Mouse (Mus musculus) limb, embryonic 13.5 days (tissue): ENCODE results near the gene Traf4. TPM values are rescaled to one million over a fixed set of nuclear protein-coding genes. Genes with fewer than 3 reads are reported as not detected.

Experiments used
- ATAC-seq: fragments of 200-750 bp; cut with Nextera tagmentation; 2 replicates; pipeline ENCODE4 v1.8.0; 2017; ENCODE audit warnings: low read depth, moderate number of reproducible peaks, moderate TSS enrichment; ENCODE audit not compliant: low FRiP score
- H3K27ac ChIP-seq: fragments of 300-500 bp; sonication (generic); 2 replicates; pipeline ENCODE4 v1.5.1; 2015; ENCODE audit warnings: inconsistent platforms, mild to moderate bottlenecking, moderate library complexity
- H3K27me3 ChIP-seq: fragments of 300-500 bp; sonication (generic); 2 replicates; pipeline ENCODE4 v1.6.1; 2015; ENCODE audit warnings: mild to moderate bottlenecking, inconsistent platforms
- H3K36me3 ChIP-seq: fragments of 300-500 bp; sonication (generic); 2 replicates; pipeline ENCODE4 v1.6.1; 2015; ENCODE audit warnings: inconsistent platforms, mild to moderate bottlenecking, moderate library complexity
- H3K4me1 ChIP-seq: fragments of 300-500 bp; sonication (generic); 2 replicates; pipeline ENCODE4 v1.6.1; 2015; ENCODE audit warnings: inconsistent platforms
- H3K4me2 ChIP-seq: fragments of 300-500 bp; sonication (generic); replicated peaks from 2 replicates; pipeline ENCODE4 v1.6.1; 2015; ENCODE audit warnings: inconsistent platforms, mild to moderate bottlenecking, moderate library complexity
- H3K4me3 ChIP-seq: fragments of 300-500 bp; sonication (generic); 2 replicates; pipeline ENCODE4 v1.5.1; 2015; ENCODE audit warnings: moderate library complexity, mild to moderate bottlenecking, inconsistent platforms
- H3K9ac ChIP-seq: fragments of 300-500 bp; sonication (generic); 2 replicates; pipeline ENCODE4 v1.6.1; 2015; ENCODE audit warnings: mild to moderate bottlenecking, inconsistent platforms
- H3K9me3 ChIP-seq: fragments of 300-500 bp; sonication (generic); 2 replicates; pipeline ENCODE4 v1.6.1; 2016; ENCODE audit warnings: inconsistent platforms
- WGBS: fragments of 180-500 bp; shearing (Covaris S2); methylation state at CpG from one replicate; pipeline ENCODE4 v1.1.7; 2015; 5-methylcytosine and 5-hydroxymethylcytosine counted together
- polyA plus RNA-seq: library from polyadenylated mRNA; unstranded; fragments of >200 nt; fragmentation: Nextera tagmentation; extraction: Ambion mirVana; gene quantifications from 2 replicates; pipeline ENCODE4 v1.2.1, GENCODE M21; 2015

Gene Traf4
- polyA plus RNA-seq, result 108 and 109 TPM in 2 replicates

GRCm38 (mm10) chr11:78164924-78165760 lies at the start of gene Traf4:
TSS of gene Traf4 (minus strand) at chr11:78165589.
- Histone ChIP-seq H3K36me3 (peaks cover 31% of the 10 kb centered on the region), H3K27me3 (no peaks in the 10 kb centered on the region), H3K4me1 (peaks cover 46% of the 10 kb centered on the region), H3K4me2 (peak within 1 kb of the TSS; percentile 91), H3K9me3 (no peaks in the 10 kb centered on the region), H3K27ac (peak within 1 kb of the TSS; percentile 100), H3K9ac (peak within 1 kb of the TSS; percentile 99), H3K4me3 (peak within 1 kb of the TSS; percentile 100)
- peak; percentile 78 for ATAC-seq
- WGBS, result under 1% methylated on average over 67 of the region's 78 CpGs

- peaks cover 99% of the 10 kb centered on the region for H3K36me3 ChIP-seq
- ATAC-seq, result no peak
- no peak overlapping the region for H3K9ac ChIP-seq
- 95% methylated on average over 14 of the region's 14 CpGs for WGBS
- no peak overlapping the region for H3K4me3 ChIP-seq
- H3K9me3 ChIP-seq, result no peaks in the 10 kb centered on the region
- no peaks in the 10 kb centered on the region for H3K27me3 ChIP-seq
- no peak overlapping the region for H3K4me2 ChIP-seq
- no peaks in the 10 kb centered on the region for H3K4me1 ChIP-seq
- H3K27ac ChIP-seq, result no peak overlapping the region
These were observed 47.9 kb upstream of the Traf4 start for GRCm38 (mm10) chr11:78213086-78213817.

GRCm38 (mm10) chr11:78211513-78211912 lies 46.1 kb upstream of the Traf4 start:
- Histone ChIP-seq H3K9ac (no peak overlapping the region), H3K4me1 (no peaks in the 10 kb centered on the region), H3K27me3 (no peaks in the 10 kb centered on the region), H3K9me3 (no peaks in the 10 kb centered on the region), H3K4me2 (no peak overlapping the region), H3K4me3 (no peak overlapping the region), H3K36me3 (peaks cover 100% of the 10 kb centered on the region), H3K27ac (no peak overlapping the region)
- WGBS, result 81% methylated on average over 5 of the region's 5 CpGs
- no peak for ATAC-seq

GRCm38 (mm10) chr11:78210615-78211014 lies 45.2 kb upstream of the Traf4 start:
- H3K27ac ChIP-seq, result no peak overlapping the region
- ATAC-seq, result no peak
- 77% methylated on average over 7 of the region's 7 CpGs for WGBS

GRCm38 (mm10) chr11:78209886-78210285 lies 44.5 kb upstream of the Traf4 start:
- Histone ChIP-seq H3K9ac (no peak overlapping the region), H3K36me3 (peaks cover 100% of the 10 kb centered on the region), H3K4me3 (no peak overlapping the region), H3K27me3 (no peaks in the 10 kb centered on the region), H3K4me2 (no peak overlapping the region), H3K4me1 (no peaks in the 10 kb centered on the region), H3K27ac (no peak overlapping the region), H3K9me3 (no peaks in the 10 kb centered on the region)
- ATAC-seq, result no peak
- 88% methylated on average over 6 of the region's 6 CpGs for WGBS

More at GRCm38 (mm10) chr11:78210615-78211014, 45.2 kb upstream of the Traf4 start:
- H3K9ac ChIP-seq, result no peak overlapping the region
- H3K4me1 ChIP-seq, result no peaks in the 10 kb centered on the region
- H3K9me3 ChIP-seq, result no peaks in the 10 kb centered on the region
- no peak overlapping the region for H3K4me2 ChIP-seq
- no peak overlapping the region for H3K4me3 ChIP-seq
- H3K36me3 ChIP-seq, result peaks cover 100% of the 10 kb centered on the region
- H3K27me3 ChIP-seq, result no peaks in the 10 kb centered on the region

GRCm38 (mm10) chr11:78207190-78207589 lies 41.8 kb upstream of the Traf4 start:
- H3K36me3 ChIP-seq, result peaks cover 85% of the 10 kb centered on the region
- 88% methylated on average over 7 of the region's 7 CpGs for WGBS
- no peak overlapping the region for H3K4me3 ChIP-seq
- H3K4me2 ChIP-seq, result no peak overlapping the region
- no peaks in the 10 kb centered on the region for H3K27me3 ChIP-seq
- no peaks in the 10 kb centered on the region for H3K9me3 ChIP-seq
- ATAC-seq, result no peak
- H3K4me1 ChIP-seq, result no peaks in the 10 kb centered on the region
- H3K9ac ChIP-seq, result no peak overlapping the region
- H3K27ac ChIP-seq, result no peak overlapping the region

- no peak overlapping the region for H3K27ac ChIP-seq
These were observed 40.2 kb upstream of the Traf4 start for GRCm38 (mm10) chr11:78205361-78206206.

GRCm38 (mm10) chr11:78204287-78204686 lies 38.9 kb upstream of the Traf4 start:
- H3K4me1 ChIP-seq, result no peaks in the 10 kb centered on the region
- no peaks in the 10 kb centered on the region for H3K27me3 ChIP-seq
- peaks cover 56% of the 10 kb centered on the region for H3K36me3 ChIP-seq
- 80% methylated on average over 6 of the region's 6 CpGs for WGBS
- H3K9ac ChIP-seq, result no peak overlapping the region
- H3K27ac ChIP-seq, result no peak overlapping the region
- H3K9me3 ChIP-seq, result peaks cover 3% of the 10 kb centered on the region; the same call in 1 of the 2 replicates
- ATAC-seq, result no peak
- no peak overlapping the region for H3K4me3 ChIP-seq
- H3K4me2 ChIP-seq, result no peak overlapping the region

More at GRCm38 (mm10) chr11:78205361-78206206, 40.2 kb upstream of the Traf4 start:
- Histone ChIP-seq H3K4me3 (no peak overlapping the region), H3K4me2 (no peak overlapping the region), H3K9me3 (no peaks in the 10 kb centered on the region), H3K4me1 (no peaks in the 10 kb centered on the region), H3K36me3 (peaks cover 69% of the 10 kb centered on the region), H3K9ac (no peak overlapping the region), H3K27me3 (no peaks in the 10 kb centered on the region)
- ATAC-seq, result no peak
- WGBS, result 69% methylated on average over 13 of the region's 13 CpGs

GRCm38 (mm10) chr11:78202372-78202771 lies 37.0 kb upstream of the Traf4 start:
- peaks cover 3% of the 10 kb centered on the region; the same call in 1 of the 2 replicates for H3K9me3 ChIP-seq
- no peak overlapping the region for H3K9ac ChIP-seq
- WGBS, result 91% methylated on average over 3 of the region's 3 CpGs

GRCm38 (mm10) chr11:78195101-78195863 lies 29.9 kb upstream of the Traf4 start:
- H3K27ac ChIP-seq, result peak overlapping the region; percentile 22; the same call in 1 of the 2 replicates
- whole genome bisulfite sequencing, result 61% methylated on average over 23 of the region's 23 CpGs
- ATAC-seq, result no peak

More at GRCm38 (mm10) chr11:78202372-78202771, 37.0 kb upstream of the Traf4 start:
- Histone ChIP-seq H3K36me3 (peaks cover 37% of the 10 kb centered on the region), H3K4me1 (no peaks in the 10 kb centered on the region), H3K4me3 (no peak overlapping the region), H3K4me2 (no peak overlapping the region), H3K27me3 (no peaks in the 10 kb centered on the region), H3K27ac (no peak overlapping the region)
- ATAC-seq, result no peak

More at GRCm38 (mm10) chr11:78195101-78195863, 29.9 kb upstream of the Traf4 start:
- Histone ChIP-seq H3K4me3 (peak overlapping the region; percentile 52), H3K9ac (peak overlapping the region; percentile 50; the same call in 1 of the 2 replicates), H3K27me3 (no peaks in the 10 kb centered on the region), H3K9me3 (peaks cover 3% of the 10 kb centered on the region; the same call in 1 of the 2 replicates), H3K4me1 (peaks cover 20% of the 10 kb centered on the region), H3K4me2 (peak overlapping the region; percentile 66), H3K36me3 (peaks cover 32% of the 10 kb centered on the region)
